Mouse (Mus musculus) A20 (cell line): ENCODE results near the gene Gabarap.
A peak's percentile ranks its signal among the peaks of the same experiment; 100 is the strongest.

Experiments
- DNase-seq: peaks from one replicate; pipeline ENCODE4 v3.0.0-alpha.2; 2011; ENCODE audit warnings: low read depth, low spot score

The Gabarap gene

DNA sequence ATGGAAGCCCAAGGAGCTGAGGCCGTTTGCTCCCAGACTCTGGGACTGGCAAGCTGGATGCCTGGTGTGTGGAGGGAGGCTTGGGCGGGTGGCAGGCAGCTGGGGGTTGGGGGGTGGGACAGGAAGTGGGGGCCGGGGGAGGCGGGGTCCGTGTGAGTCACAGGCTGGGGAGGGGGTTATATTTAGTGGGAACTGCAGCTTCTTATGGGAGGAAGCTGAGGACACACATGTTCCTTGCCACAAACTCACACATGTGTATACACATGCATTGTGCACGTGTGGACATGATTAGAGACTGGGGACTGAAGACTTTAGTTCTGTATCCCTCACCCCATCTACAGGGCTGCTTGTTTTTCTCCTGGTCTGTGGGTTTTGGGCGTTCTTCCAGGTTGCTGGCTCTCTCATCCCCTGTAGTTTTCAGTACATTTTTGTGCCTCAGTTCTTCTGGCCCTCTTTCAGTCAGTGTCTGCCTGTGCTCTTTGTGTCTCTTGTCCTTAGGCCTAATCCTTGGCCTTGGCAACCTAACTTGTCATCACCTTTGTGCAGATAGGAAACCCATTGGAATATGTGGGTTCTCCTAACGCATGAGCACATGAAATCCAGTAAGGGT, 29.2 kb downstream of the Gabarap start:
- DNase-seq = peak; percentile 27

DNA sequence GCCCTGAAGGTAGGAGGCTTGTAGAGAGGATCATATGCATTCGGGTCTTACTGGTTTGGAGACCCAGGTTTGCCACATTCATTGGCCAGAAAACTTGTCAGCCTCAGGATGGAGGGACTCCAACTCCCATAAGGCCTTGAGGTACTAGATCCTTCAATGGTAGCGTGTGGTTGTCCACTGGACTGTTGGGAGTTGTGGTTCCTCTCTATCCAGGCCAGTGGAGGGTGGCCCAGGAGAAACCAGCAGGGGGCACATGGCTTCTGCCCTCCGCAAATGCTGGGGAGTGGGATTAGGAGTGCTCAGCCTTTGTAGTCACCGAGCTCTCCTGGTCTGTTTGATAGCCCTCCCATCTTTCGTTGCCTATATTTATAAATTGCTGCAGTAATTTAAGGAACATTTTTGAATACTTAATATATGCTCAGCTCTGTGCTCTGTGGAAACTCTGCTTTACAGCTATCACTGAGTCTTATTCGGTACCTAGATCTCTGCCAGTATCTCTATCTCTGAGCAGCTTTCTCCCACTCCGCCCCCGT, 29.9 kb downstream of the Gabarap start:
- peak; percentile 88 for DNase-seq

DNA sequence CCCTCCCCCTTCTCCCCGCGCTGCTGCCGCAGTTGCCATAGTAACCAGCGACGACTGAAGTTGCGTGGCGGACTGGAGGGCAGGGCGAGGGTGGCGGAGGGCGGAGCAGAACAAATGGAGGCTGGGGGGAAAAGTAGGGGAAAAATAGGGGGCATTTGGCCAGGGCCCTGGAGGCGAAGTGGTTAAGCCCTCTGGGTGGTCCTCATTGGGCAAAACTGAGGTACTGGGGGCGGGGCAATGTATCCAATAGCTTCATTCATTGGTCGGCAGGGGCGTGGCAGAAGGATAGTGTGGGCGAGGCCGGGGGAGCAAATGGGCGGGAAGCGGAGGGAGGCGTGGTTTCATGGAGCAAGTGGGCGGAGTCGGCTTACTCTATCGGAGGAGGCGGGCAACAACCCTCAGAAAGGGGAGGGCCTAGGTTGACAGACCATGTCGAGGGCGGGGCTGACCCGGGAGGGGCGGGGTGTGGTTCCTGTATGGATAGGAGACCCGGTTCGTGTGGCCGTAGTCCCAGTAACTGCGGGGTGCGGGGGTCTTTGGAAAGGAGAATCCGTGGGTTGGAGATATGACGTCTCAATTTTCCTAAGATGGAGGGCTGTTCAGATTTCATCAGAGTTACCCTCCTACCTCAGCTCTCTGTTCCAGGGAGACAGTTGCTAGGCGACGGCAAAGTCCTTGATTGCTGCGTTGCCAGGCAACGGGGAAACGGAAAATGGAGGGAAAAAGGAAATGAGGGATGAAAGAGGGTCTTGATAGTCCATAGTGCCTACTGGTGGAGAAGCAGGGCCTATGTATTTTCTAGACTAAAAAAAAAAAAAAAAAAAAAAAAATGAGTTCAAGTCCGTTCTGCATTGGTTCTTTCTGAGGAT, 30.6 kb downstream of the Gabarap start:
- DNase-seq = peak; percentile 98

DNA sequence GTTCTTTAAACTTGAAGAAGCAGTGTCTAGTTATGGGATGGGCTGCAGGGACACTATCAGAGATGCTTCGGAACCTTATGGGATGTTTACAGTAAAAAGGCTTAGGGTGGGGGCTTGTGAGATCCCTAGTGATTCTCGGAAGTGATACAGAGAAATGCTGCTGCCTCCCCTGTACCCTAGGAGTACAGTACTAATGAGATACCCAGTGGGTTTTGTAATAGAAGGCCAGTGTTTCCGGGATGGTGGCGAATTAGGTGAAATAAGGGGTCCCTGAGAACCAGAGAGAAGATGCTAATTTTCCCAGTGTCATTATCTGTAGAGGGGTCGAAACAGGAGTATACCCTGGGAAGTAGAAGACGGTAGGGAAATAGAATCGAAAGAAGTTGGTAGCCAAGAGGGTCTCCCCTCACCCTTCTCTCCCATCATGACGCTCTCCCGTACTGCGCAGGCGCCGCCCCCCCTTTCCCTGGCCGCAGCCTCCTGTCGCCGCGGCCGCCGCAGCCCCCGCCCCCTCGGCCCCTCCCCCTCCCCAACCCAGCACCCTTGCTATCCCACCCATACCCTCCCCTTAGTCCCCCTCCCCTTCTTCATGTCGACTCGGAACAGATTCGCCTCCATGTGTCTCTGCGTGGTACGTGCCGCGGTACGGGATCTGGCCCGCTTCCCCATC, 32.7 kb downstream of the Gabarap start:
- no peak for DNase-seq

DNA sequence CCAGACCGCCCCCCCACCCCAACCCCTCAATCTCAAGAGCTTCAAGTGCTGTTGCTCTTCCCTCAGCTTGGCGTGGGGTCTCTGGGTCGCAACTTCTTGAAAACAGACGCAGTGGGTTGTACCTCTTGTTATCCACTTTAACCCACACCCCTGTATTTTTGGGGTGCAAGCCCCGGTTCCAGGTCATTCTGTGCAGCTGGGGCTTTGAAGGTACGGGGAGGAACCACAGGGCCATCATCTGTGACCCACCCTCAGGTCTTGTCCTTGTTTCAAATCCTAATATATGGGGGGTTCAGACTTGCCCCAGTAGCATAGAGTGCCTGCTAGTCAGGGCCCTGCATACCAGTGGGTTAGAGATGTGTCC, 33.2 kb downstream of the Gabarap start:
- DNase-seq = no peak

DNA sequence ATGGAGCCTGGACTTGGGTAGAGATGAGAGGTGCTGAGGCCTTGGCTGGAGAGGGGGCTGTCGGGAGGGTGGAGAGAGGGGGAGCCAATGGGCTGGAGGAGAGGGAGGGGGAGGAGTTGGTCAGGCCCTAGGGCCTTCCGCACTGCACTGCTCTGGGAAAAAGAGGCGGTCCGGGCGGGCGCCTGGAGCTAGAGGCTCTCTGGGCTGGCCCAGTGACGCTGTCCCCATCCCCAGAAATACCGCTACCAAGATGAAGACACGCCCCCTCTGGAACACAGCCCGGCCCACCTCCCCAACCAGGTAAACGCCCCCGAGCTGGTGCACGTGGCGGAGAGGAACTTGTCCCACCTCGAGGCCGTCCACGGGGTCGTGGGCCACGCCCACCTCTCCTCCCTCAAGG, 35.7 kb downstream of the Gabarap start:
- no peak for DNase-seq

DNA sequence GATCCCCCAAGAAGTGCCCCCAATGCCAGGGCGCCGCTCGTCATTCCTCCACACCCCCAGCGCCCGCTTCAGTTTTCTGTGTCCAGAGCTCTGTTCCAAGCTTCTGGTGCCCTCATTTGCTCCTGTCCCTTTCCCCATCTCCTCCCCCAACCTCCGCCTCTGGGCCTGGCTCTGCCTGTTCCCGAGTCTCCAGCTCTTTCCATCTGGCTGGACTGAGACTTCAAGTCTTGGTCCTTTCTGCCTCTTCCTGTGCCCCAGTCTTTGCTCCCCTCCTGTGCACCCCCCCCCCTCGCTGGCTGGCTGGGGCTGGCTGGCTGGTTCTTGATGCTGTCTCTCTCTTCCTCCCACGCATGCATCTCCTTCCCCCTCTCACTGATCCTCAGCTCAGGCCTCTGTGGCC, 36.5 kb downstream of the Gabarap start:
- DNase-seq = no peak

DNA sequence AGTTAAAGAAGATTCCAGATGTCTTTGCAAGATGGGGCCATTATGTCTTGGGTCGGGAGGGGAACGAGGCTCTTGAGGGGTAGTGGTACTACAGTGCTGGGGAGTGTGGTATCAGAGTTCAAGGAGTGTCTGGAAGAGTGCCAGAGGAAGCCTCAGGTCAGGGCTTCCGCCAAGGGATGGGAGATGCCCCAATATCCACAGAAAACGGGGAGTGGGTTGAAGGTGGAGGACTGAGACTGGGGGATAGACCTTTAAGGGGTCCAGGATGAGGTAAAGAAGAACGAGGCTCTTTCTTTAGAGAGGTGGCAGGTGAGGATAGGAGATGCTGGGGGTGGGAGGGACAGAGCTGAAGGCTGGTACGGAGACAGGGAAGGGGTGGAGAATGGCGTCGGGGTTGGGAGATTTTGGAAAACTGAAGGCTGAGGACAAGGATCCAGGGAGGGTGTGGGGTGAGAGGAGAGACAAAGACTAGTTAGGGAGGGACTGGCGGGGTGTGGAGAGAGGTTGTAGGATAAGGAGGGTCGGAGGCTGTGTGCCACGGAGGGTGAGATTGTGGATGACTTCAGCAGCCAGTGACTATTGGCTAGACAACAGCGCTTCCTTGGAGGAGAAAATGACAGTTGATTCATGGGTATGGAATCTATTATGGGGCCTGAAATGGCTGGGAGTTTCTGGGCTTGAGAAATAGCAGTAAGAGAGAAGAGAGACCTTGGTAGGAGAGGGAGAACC, 37.6 kb downstream of the Gabarap start:
- no peak for DNase-seq

DNA sequence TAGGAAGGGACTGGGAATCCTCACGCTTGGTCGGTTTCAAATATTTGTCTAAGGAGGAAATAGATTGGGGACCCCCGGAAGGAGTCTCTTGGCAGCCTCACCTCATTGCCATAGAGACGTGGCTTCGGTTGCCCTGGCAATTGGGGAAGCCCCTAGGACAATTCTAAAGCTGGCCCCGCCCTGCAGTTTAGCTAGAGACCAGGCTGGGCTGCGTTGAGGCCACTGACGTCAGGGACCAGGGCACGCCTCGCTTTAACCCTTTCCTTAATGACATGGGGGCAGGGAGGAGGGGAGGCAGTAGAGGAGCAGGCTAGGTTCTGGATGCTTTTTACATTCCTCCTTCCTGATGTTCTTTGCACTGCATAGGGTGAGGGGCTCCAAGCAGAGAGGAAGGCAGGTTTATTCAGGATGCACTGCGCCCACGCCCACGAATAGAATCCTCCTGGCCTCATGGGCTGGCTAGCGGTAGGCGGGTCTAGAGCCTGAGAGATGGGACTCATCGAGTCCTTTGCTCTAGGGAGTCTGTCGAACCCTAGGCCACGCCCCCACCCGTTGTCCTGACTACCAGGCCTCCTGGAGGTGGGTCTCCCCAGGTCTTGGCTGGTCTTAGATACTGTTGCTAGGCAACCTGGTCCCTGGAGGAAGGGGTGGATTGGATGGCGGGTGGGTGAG, 38.3 kb downstream of the Gabarap start:
- peak; percentile 79 for DNase-seq

DNA sequence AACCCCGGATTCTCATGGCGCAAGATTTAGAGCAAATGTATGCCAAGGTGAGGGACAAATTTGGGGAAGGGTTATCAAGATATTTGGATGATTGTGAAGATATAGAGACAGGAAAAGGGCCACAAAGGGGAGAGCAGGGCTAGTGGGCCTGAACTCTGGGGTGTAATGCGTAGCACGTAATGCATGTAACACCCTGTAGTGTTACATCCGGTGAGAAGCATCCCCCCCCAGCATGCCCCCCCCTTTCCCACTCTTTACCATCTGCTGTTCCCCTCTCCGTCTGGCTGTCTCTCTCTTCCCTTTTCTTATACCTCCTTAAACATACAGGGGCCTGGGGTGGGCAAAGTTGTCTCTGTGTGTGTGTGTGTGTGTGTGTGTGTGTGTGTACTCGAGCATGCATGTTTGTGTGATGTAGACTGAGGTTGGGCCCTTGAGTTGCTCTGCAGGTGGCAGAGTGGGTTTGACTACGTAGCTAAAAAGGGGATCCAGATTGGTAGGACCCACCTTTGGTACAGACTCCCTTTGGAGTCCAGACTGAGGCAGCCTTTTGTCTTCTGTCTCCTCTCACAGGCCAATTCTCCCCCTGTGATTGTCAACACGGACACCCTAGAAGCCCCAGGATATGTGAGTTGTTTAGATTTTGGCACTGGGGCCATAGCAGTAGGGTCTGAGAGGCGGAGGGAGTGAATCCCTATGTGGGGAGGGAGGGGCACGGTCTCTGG, 39.0 kb downstream of the Gabarap start:
- DNase-seq = no peak

DNA sequence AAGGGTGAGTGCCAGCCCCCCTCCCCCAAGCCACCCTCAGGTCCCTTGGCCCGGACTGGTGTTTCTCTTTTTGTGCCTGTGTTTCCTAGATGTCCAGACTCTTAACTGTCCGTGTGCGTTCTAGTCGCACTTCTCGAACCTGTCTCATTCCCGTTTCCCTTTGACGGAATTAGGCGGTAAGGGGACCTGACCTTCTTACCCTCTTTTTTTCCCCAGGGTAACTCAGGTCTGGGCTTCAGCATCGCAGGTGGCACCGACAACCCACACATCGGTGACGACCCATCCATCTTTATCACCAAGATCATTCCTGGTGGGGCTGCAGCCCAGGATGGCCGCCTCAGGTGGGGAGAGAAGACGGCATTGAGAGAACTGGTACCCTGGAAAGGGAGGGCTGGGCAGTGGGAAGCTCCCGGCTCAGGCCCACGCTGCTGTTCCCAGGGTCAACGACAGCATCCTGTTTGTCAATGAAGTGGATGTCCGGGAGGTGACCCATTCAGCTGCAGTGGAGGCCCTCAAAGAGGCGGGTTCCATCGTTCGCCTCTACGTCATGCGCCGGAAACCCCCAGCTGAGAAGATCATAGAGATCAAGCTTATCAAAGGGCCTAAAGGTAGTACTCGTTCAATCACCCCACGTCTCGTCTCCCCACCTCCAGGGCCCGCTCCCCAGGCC, 39.8 kb downstream of the Gabarap start:
- no peak for DNase-seq

DNA sequence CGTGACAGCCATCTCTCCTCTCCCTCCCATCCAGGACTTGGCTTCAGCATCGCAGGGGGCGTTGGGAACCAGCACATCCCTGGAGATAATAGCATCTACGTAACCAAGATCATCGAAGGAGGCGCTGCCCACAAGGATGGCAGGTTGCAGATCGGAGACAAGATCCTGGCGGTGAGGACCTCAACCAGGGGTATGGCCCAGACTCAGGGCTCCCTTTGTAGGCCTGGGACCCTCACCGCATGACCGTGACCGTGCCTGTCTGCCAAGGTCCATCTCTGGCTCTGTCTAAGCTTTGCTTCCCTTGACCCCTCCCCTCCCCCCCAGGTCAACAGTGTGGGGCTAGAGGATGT, 40.4 kb downstream of the Gabarap start:
- DNase-seq = no peak

DNA sequence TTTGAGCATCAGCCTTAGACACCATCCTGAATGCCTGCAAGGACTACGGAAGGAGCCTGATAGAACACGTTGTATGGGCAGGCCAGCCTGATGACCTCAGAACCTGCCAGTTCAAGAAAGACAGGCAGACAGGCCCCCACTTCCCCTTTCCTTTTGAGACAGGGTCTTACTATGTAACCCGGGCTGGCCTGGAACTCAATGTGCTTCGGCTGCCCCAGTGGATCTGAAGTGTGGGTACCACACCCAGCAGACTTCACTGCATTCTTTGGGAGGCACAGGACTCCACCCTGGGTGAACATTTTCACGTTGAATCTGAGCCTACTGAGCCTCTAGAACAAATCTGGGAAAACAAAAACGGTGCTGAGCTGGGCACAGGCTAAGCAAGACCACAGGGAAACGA, 47.2 kb downstream of the Gabarap start:
- DNase-seq = peak; percentile 44

DNA sequence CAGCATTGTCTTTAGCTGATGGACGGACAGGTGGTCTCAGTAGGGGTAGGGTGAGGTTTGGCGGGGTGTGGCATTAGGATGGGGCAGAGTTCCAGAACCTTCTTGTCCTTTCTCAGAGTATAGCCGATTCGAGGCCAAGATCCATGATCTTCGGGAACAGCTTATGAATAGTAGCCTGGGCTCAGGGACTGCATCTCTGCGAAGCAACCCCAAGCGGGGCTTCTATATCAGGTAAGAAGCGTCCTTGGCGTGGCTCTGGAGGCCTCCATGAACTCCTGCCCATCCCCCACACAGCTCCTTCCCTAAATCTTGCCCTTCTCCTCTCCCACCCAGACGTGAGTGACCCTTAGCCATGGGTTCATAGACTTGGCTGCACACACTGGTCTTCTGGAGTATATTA, 48.7 kb downstream of the Gabarap start:
- DNase-seq = no peak

DNA sequence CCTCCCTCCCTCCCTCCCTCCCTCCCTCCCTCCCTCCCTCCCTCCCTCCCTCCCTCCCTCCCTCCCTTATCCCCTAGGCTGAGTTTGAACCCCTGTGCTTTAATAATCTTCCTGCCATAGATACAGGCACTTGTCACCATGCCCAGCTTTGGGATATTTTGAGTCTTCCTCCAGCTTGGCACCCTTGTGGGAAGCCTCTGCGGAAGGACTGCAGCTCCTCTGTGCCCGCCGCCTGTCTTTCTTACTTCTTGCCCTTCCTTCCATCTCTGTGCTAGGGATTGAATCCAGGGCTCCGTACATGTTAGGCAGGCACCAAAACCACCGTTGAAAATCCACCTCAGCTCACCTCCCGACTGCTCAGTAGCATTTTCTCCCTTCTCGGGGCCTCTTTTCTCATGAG, 49.2 kb downstream of the Gabarap start:
- no peak for DNase-seq

DNA sequence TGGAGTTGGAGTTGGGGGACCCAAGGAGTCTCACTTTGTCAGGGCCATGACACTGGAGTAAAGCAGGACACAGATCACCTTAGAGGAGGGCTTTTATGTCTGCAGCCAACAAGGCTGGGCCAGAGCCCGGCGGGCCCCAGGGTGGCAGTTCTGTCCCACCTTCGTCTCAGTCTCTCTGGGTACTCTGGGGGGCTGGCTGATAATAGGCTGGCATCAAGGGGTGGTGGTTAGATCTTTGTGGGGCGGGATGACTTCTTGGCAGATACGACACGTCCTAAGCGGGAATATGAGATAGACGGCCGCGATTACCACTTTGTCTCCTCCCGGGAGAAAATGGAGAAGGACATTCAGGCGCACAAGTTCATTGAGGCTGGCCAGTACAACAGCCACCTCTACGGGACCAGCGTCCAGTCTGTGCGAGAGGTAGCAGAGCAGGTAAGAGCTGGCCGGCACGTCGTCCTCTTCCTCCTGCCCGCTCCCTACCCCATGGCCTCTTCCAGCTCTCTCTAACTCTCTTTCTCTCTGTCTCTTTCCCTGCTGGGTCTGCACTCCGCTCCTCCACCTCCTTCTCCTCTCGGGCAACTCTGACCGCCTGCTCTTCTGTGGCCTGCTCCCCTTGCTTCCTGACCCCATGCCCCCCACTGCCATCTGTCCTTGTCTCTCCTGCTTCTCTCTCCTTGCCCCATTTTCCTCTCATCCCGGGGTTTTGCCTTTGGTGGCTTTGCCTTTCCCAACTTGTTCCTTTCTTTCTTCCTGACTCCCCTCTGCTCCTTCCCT, 51.6 kb downstream of the Gabarap start:
- DNase-seq = no peak

DNA sequence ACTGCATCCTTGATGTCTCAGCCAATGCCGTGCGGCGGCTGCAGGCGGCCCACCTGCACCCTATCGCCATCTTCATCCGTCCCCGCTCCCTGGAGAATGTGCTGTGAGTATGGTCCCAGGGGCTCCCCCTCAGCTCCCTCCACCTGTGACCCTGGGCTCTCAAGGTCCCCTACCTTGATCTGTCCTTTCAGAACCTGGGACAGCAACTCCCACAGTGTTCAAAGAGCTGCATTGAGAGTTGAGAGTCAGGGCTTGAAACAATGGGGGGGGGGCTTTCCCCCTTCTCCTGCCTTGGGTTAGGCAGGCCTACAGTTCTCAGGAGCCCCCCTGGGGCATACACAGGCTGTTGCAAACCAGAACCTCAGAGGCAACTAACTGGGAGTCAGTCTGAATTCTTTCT, 52.7 kb downstream of the Gabarap start:
- no peak for DNase-seq
